Mouse (Mus musculus) limb, embryonic 14.5 days (tissue): ENCODE measurements around the gene Tbx10. TPM values are rescaled to one million over a fixed set of nuclear protein-coding genes. Genes with fewer than 3 reads are reported as not detected.
"Not testable (repeated sequence)": the region's sequence is repeated elsewhere in the genome, so short reads cannot be mapped to it uniquely, and the experiment has no call there.

Experiments
- ATAC-seq: fragments of 200-750 bp; cut with Nextera tagmentation; 2 replicates; pipeline ENCODE4 v1.8.0; 2017; ENCODE audit warnings: low read depth, moderate number of reproducible peaks, moderate TSS enrichment; ENCODE audit not compliant: low FRiP score
- DNase-seq: peaks from one replicate; pipeline ENCODE4 v3.0.0-alpha.2; 2015; ENCODE audit warnings: low spot score
- H3K27ac ChIP-seq: fragments of 300-500 bp; sonication (generic); replicated peaks from 2 replicates; pipeline ENCODE4 v1.5.1; 2014; ENCODE audit warnings: low read depth, mild to moderate bottlenecking, low read length, moderate library complexity, mixed read lengths
- H3K27me3 ChIP-seq: fragments of 300-500 bp; sonication (generic); 2 replicates; pipeline ENCODE4 v1.6.1; 2014; ENCODE audit warnings: low read length, mixed read lengths; ENCODE audit not compliant: control insufficient read depth, insufficient read depth
- H3K36me3 ChIP-seq: fragments of 300-500 bp; sonication (generic); 2 replicates; pipeline ENCODE4 v1.6.1; 2014; ENCODE audit warnings: mild to moderate bottlenecking, low read length, moderate library complexity, mixed read lengths; ENCODE audit not compliant: control insufficient read depth, insufficient read depth
- H3K4me1 ChIP-seq: fragments of 300-500 bp; sonication (generic); 2 replicates; pipeline ENCODE4 v1.6.1; 2014; ENCODE audit warnings: antibody characterized with exemption, low read length, mixed read lengths; ENCODE audit not compliant: control insufficient read depth, insufficient read depth
- H3K4me2 ChIP-seq: fragments of 300-500 bp; sonication (generic); replicated peaks from 2 replicates; pipeline ENCODE4 v1.6.1; 2014; ENCODE audit warnings: low read depth, mild to moderate bottlenecking, low read length, moderate library complexity; ENCODE audit not compliant: severe bottlenecking
- H3K4me3 ChIP-seq: fragments of 300-500 bp; sonication (generic); replicated peaks from 2 replicates; pipeline ENCODE4 v1.5.1; 2014; ENCODE audit warnings: low read length
- H3K9ac ChIP-seq: fragments of 300-500 bp; sonication (generic); 2 replicates; pipeline ENCODE4 v1.6.1; 2014; ENCODE audit warnings: mild to moderate bottlenecking, low read depth, low read length, moderate library complexity; ENCODE audit not compliant: severe bottlenecking
- H3K9me3 ChIP-seq: fragments of 300-500 bp; sonication (generic); 2 replicates; pipeline ENCODE4 v1.6.1; 2016; ENCODE audit warnings: low read length; ENCODE audit not compliant: control insufficient read depth
- POLR2A ChIP-seq: fragments of 200-500 bp; IDR thresholded peaks from 2 replicates; pipeline ENCODE4 v1.8.0; 2012; ENCODE audit warnings: inconsistent platforms, mild to moderate bottlenecking, moderate library complexity, borderline replicate concordance; ENCODE audit not compliant: insufficient read depth, insufficient read length; ENCODE audit errors: extremely low read depth
- WGBS: fragments of 180-500 bp; shearing (Covaris S2); extraction: QIAGEN DNeasy Blood & Tissue Kit; methylation state at CpG from one replicate; pipeline ENCODE4 v1.1.7; 2014; 5-methylcytosine and 5-hydroxymethylcytosine counted together
- polyA plus RNA-seq, 2 experiments: library from polyadenylated mRNA; depleted of rRNA in 1 of 2; stranded (reverse) in 1 of 2; unstranded in 1 of 2; fragments of >200 nt; fragmentation: Nextera tagmentation in 1 of 2; extraction: Ambion mirVana in 1 of 2; gene quantifications; 2 replicates each; pipeline versions ENCODE4 v1.2.1 to v1.2.3; 2012 to 2014

The Tbx10 gene
- polyA plus RNA-seq, 2 experiments = 0.08 to 0.28 TPM

GRCm38 (mm10) chr19:3948546-3948945 is 44.0 kb upstream of the Tbx10 start:
- no peak for DNase-seq
- H3K9ac ChIP-seq = no peak overlapping the region
- TF ChIP-seq POLR2A = no peak
- no peaks in the 10 kb centered on the region for H3K4me1 ChIP-seq
- H3K9me3 ChIP-seq = no peaks in the 10 kb centered on the region
- no peak overlapping the region for H3K27ac ChIP-seq
- no peaks in the 10 kb centered on the region for H3K36me3 ChIP-seq
- no peak overlapping the region for H3K4me2 ChIP-seq
- H3K27me3 ChIP-seq = no peaks in the 10 kb centered on the region
- H3K4me3 ChIP-seq = no peak overlapping the region
- 69% methylated on average over 14 of the region's 14 CpGs for WGBS
- no peak for ATAC-seq

GRCm38 (mm10) chr19:3950331-3950730 is 42.2 kb upstream of the Tbx10 start:
- Histone ChIP-seq H3K9me3 (no peaks in the 10 kb centered on the region), H3K36me3 (no peaks in the 10 kb centered on the region), H3K4me3 (no peak overlapping the region), H3K9ac (no peak overlapping the region), H3K4me2 (no peak overlapping the region), H3K4me1 (no peaks in the 10 kb centered on the region), H3K27me3 (no peaks in the 10 kb centered on the region), H3K27ac (no peak overlapping the region)
- ATAC-seq (no peak), DNase-seq (no peak)
- 82% methylated on average over 3 of the region's 3 CpGs for WGBS
- TF ChIP-seq POLR2A = no peak

- no peak overlapping the region for H3K27ac ChIP-seq
- H3K9ac ChIP-seq = no peak overlapping the region
- no peak for ATAC-seq
- H3K4me2 ChIP-seq = no peak overlapping the region
- no peaks in the 10 kb centered on the region for H3K36me3 ChIP-seq
- H3K4me3 ChIP-seq = no peak overlapping the region
- TF ChIP-seq POLR2A = no peak
- no peaks in the 10 kb centered on the region for H3K27me3 ChIP-seq
- DNase-seq = no peak
- no peaks in the 10 kb centered on the region for H3K4me1 ChIP-seq
- H3K9me3 ChIP-seq = no peaks in the 10 kb centered on the region
These were observed 41.1 kb upstream of the Tbx10 start for GRCm38 (mm10) chr19:3951461-3951860.

GRCm38 (mm10) chr19:3952099-3952498 is 40.5 kb upstream of the Tbx10 start:
- ATAC-seq (no peak), DNase-seq (no peak)
- Histone ChIP-seq H3K27ac (no peak overlapping the region), H3K4me1 (no peaks in the 10 kb centered on the region), H3K27me3 (no peaks in the 10 kb centered on the region), H3K9ac (no peak overlapping the region), H3K9me3 (no peaks in the 10 kb centered on the region), H3K36me3 (no peaks in the 10 kb centered on the region), H3K4me3 (no peak overlapping the region), H3K4me2 (no peak overlapping the region)
- WGBS = 68% methylated on average over 1 of the region's 1 CpGs
- TF ChIP-seq POLR2A = no peak

- Histone ChIP-seq H3K4me3 (no peak overlapping the region), H3K4me1 (no peaks in the 10 kb centered on the region), H3K9me3 (no peaks in the 10 kb centered on the region), H3K27ac (no peak overlapping the region), H3K4me2 (no peak overlapping the region), H3K27me3 (no peaks in the 10 kb centered on the region), H3K9ac (no peak overlapping the region), H3K36me3 (no peaks in the 10 kb centered on the region)
- DNase-seq = no peak
- ATAC-seq = no peak
- no peak for TF ChIP-seq POLR2A
- WGBS = 72% methylated on average over 3 of the region's 3 CpGs
These were observed 37.5 kb upstream of the Tbx10 start for GRCm38 (mm10) chr19:3955033-3955432.

- TF ChIP-seq POLR2A = no peak
- Histone ChIP-seq H3K4me1 (no peaks in the 10 kb centered on the region), H3K27me3 (no peaks in the 10 kb centered on the region), H3K27ac (no peak overlapping the region), H3K4me2 (no peak overlapping the region), H3K36me3 (no peaks in the 10 kb centered on the region), H3K9ac (no peak overlapping the region), H3K9me3 (no peaks in the 10 kb centered on the region), H3K4me3 (no peak overlapping the region)
- ATAC-seq (no peak), DNase-seq (no peak)
- 49% methylated on average over 4 of the region's 4 CpGs for WGBS
These were observed 36.7 kb upstream of the Tbx10 start for GRCm38 (mm10) chr19:3955804-3956203.

GRCm38 (mm10) chr19:3957296-3958036 is 35.1 kb upstream of the Tbx10 start:
- H3K9ac ChIP-seq, H3K36me3 ChIP-seq, H3K27me3 ChIP-seq, H3K4me3 ChIP-seq, ATAC-seq, H3K4me1 ChIP-seq, H3K9me3 ChIP-seq, H3K27ac ChIP-seq, DNase-seq, H3K4me2 ChIP-seq: not testable (repeated sequence)
- WGBS = 86% methylated on average over 5 of the region's 5 CpGs
